Mouse (Mus musculus) liver, postnatal 0 days (tissue): ENCODE data around the gene Epyc.

ENCODE experiments used
- CTCF ChIP-seq: sonication (generic); IDR thresholded peaks from 2 replicates; pipeline ENCODE4 v1.5.1; 2016; ENCODE audit warnings: antibody characterized with exemption, low read depth
- EP300 ChIP-seq: IDR thresholded peaks from 2 replicates; pipeline ENCODE4 v1.6.1; 2016; ENCODE audit warnings: antibody characterized with exemption, low read depth, mild to moderate bottlenecking

- TF ChIP-seq EP300 (no peak), CTCF (no peak)
Observed at GRCm38 (mm10) chr10:97622328-97622727, 21.5 kb upstream of the Epyc start.
